Mouse (Mus musculus) lung, embryonic 16.5 days (tissue): ENCODE measurements at regions not wholly inside any gene's neighbourhood (a gene's known extent, or its start where the extent isn't known, plus 50 kb on each side); places are given as distances from the start of the nearest gene placed in this dataset.

Source experiments
- ATAC-seq: fragments of 200-750 bp; cut with Nextera tagmentation; 2 replicates; pipeline ENCODE4 v1.8.0; 2017; ENCODE audit warnings: low read depth, mild to moderate bottlenecking, moderate library complexity
- H3K27ac ChIP-seq: fragments of 300-500 bp; sonication (generic); 2 replicates; pipeline ENCODE4 v1.5.1; 2014; ENCODE audit warnings: mild to moderate bottlenecking, control low read depth, low read length
- H3K27me3 ChIP-seq: fragments of 300-500 bp; sonication (generic); 2 replicates; pipeline ENCODE4 v1.6.1; 2014; ENCODE audit warnings: low read depth, low read length, mixed read lengths; ENCODE audit not compliant: control insufficient read depth, insufficient read depth
- H3K36me3 ChIP-seq: fragments of 300-500 bp; sonication (generic); 2 replicates; pipeline ENCODE4 v1.6.1; 2014; ENCODE audit warnings: low read length; ENCODE audit not compliant: control insufficient read depth, insufficient read depth
- H3K4me1 ChIP-seq: fragments of 300-500 bp; sonication (generic); replicated peaks from 2 replicates; pipeline ENCODE4 v1.6.1; 2014; ENCODE audit warnings: low read length, mixed read lengths; ENCODE audit not compliant: control insufficient read depth, insufficient read depth
- H3K4me2 ChIP-seq: fragments of 300-500 bp; sonication (generic); 2 replicates; pipeline ENCODE4 v1.6.1; 2014; ENCODE audit warnings: low read depth, low read length, control low read depth
- H3K4me3 ChIP-seq: fragments of 300-500 bp; sonication (generic); 2 replicates; pipeline ENCODE4 v1.5.1; 2014; ENCODE audit warnings: mild to moderate bottlenecking, low read length, control low read depth
- H3K9ac ChIP-seq: fragments of 300-500 bp; sonication (generic); 2 replicates; pipeline ENCODE4 v1.6.1; 2014; ENCODE audit warnings: low read length, control low read depth
- H3K9me3 ChIP-seq: fragments of 300-500 bp; sonication (generic); 2 replicates; pipeline ENCODE4 v1.6.1; 2016; ENCODE audit warnings: low read length; ENCODE audit not compliant: control insufficient read depth
- WGBS: fragments of 180-500 bp; shearing (Covaris S2); extraction: QIAGEN DNeasy Blood & Tissue Kit; methylation state at CpG from one replicate; pipeline ENCODE4 v1.1.7; 2014; 5-methylcytosine and 5-hydroxymethylcytosine counted together

DNA sequence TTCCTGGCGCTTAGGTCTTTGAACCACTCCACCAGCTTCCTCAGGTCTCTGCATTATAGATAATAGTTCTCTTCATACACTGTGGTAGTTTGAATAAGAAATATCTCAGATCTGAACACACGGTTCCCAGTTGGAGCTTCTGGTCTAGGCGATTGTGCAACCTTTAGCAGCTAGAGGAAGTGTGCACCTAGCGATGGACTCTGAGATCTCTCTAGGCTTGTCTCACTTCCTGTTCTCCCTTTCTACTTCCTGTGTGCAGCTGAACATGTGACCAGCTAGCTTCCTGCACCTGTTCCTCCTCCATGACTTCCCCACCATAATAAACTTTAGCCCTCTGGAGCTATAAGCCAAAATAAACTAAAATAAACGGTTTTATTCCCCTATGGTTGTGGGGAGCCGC is 62.9 kb upstream of the Cdyl2 start:
- Histone ChIP-seq H3K4me1 (no peaks in the 10 kb centered on the region), H3K9me3 (peaks cover 4% of the 10 kb centered on the region), H3K36me3 (no peaks in the 10 kb centered on the region), H3K27ac (no peak overlapping the region), H3K4me2 (no peak overlapping the region), H3K4me3 (no peak overlapping the region), H3K9ac (no peak overlapping the region), H3K27me3 (no peaks in the 10 kb centered on the region)
- WGBS, result 87% methylated on average over 6 of the region's 6 CpGs
- ATAC-seq, result no peak

DNA sequence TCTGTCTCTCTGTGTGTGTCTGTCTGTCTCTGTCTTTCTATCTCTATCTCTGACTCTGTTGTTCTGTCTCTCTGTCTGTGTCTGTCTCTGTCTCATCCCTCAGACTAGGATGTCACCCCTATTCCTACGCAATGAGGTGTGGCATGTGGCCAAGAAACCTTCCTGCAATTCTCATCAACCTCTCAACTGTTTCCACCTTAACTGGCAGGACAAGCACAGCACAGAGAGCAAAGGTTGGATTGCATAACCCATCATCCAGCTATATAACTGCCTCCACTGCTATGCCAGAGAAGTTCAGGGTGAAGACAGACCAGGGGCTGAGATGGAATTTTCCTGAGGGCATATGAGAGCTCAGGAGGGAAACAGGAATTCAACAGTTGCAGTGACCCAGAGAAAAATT is 60.3 kb upstream of the Cdyl2 start:
- Histone ChIP-seq H3K4me3 (no peak overlapping the region), H3K9ac (no peak overlapping the region), H3K9me3 (no peaks in the 10 kb centered on the region), H3K36me3 (no peaks in the 10 kb centered on the region), H3K4me2 (no peak overlapping the region), H3K4me1 (no peaks in the 10 kb centered on the region), H3K27ac (no peak overlapping the region), H3K27me3 (no peaks in the 10 kb centered on the region)
- WGBS, result 46% methylated on average over 1 of the region's 1 CpGs
- ATAC-seq, result no peak

DNA sequence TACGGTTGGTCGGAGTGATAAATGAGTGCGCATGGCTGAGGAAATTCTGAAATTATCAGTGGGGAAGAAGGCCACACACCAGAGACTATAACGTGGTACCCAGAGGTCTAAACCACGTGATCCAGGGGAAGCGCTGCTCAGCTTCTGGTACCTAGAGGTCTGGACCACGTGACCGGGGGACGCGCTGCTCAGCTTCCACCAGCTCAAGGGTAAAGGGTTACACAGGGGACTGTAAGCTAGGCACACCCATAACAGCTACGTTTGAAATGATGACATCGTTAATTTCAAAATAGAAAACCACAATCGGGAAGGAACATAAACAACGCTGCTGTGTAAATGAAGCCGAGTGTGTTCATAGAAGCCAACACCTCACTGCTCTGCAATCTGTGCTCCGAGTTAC is 57.5 kb upstream of the Cdyl2 start:
- H3K4me1 ChIP-seq, result no peaks in the 10 kb centered on the region
- no peak overlapping the region for H3K27ac ChIP-seq
- 76% methylated on average over 16 of the region's 16 CpGs for WGBS

More for the DNA sequence above, 57.5 kb upstream of the Cdyl2 start:
- H3K9me3 ChIP-seq, result no peaks in the 10 kb centered on the region
- H3K9ac ChIP-seq, result no peak overlapping the region
- no peak for ATAC-seq
- no peaks in the 10 kb centered on the region for H3K36me3 ChIP-seq
- no peak overlapping the region for H3K4me3 ChIP-seq
- H3K27me3 ChIP-seq, result no peaks in the 10 kb centered on the region
- H3K4me2 ChIP-seq, result no peak overlapping the region
